Mouse (Mus musculus): ENCODE data around the gene Ncor2.
"Not testable (repeated sequence)": the region's sequence is repeated elsewhere in the genome, so short reads cannot be mapped to it uniquely, and the experiment has no call there.

The Ncor2 gene

DNA sequence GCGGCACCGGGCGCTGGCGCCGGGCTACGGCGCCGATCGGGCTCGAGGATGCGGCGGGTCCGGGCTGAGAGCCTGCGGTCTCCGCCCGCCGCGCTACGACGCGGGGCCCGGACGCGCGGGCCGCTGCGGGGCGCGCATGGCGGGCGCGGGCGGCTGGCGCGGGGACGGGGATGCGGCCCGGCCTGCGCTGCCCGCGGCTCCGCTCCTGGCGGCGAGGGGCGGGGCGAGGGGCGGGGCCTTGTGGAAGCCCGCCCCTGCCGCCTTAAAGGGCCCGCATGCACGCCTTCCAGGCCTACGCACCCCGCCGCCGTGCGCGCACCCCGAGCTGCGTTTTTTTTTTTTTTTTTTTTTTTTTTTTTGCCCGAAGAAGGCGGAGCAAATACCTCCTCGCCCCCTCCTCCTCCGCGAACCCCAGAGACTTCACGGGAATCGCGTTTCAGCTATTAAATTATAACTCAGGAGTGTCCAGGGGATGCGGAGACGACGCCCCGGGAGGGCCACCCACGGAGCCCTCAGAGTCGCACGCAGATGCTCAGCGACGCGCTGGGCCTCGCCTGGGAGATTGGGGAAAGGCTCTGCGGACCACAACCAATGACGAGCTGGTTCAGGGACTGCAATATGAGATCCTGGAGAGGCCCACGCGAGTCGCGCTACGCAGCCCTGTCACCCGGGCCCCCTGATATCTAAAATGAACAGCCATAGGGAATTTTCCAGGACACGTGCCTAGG, at the start of gene Ncor2:
TSS of gene Ncor2 (minus strand) at position 213 of the 728 bp plus-strand sequence.
- DNase-seq, result peak; percentile 91

- no peak for DNase-seq
Observed at GRCm38 (mm10) chr5:125227699-125228098, 48.7 kb upstream of the Ncor2 start.

DNA sequence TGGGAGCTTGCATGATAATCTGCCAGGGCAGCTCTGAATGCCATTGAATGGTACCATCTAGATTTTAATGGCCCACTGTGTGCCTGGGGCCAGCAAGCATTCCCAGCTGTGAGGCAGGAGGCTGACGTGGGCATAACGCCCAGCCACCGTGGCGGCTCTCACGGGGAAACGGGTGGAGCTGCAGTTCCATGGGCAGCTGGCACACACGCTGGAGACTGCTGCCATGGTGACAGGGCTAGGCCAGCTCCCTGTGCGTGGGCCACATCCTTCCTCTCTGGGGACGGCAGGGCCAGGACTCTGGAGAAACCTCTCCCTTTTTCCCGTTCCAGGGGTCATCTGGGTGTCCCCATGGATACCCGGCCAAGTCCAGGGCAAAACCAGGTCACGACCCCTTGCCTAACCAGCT, 47.2 kb upstream of the Ncor2 start:
- peak; percentile 92 for DNase-seq

- DNase-seq, result no peak
Observed at GRCm38 (mm10) chr5:125224925-125225324, 45.9 kb upstream of the Ncor2 start.

DNA sequence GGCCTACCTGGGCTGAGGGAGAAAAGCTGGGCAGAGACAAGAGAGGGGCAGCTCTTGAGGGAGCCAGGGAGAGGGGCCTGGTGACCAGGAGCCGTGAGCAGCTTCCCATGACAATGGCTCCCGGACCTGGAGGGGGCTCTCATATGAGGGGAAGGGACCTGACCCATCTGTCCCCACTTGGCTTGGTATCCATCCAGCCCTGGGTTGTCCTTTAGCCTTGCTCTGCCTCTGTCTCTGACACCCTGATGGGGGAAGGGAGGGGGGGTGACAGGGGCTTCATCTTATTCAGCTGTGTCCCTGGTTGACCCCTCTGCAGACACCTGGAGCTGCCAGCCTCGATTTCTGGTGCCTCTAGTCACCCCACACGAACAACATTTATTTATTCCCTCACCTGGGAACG, 44.9 kb upstream of the Ncor2 start:
- DNase-seq, result no peak

DNA sequence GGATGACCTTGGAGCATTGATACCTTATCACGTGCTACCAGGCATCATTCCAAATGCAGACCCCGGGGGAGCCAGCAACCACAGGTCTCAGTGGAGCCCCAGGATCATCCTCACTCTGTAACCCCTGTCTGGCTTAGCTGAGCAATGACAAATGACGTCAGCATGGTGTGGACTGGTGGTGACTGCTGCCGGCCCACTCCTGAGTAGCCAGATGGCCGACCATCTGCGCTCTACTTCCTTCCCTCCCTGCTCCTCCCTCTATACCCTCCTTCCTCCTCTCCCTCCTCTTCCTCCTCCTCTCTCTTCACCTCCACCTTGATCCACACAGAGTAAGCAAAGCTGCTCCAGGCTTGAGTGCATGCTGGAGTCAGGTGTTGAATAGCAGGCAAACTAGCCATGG, 43.7 kb upstream of the Ncor2 start:
- DNase-seq, result peak; percentile 75

- peak; percentile 85 for DNase-seq
Observed at GRCm38 (mm10) chr5:125221868-125222267, 42.8 kb upstream of the Ncor2 start.

DNA sequence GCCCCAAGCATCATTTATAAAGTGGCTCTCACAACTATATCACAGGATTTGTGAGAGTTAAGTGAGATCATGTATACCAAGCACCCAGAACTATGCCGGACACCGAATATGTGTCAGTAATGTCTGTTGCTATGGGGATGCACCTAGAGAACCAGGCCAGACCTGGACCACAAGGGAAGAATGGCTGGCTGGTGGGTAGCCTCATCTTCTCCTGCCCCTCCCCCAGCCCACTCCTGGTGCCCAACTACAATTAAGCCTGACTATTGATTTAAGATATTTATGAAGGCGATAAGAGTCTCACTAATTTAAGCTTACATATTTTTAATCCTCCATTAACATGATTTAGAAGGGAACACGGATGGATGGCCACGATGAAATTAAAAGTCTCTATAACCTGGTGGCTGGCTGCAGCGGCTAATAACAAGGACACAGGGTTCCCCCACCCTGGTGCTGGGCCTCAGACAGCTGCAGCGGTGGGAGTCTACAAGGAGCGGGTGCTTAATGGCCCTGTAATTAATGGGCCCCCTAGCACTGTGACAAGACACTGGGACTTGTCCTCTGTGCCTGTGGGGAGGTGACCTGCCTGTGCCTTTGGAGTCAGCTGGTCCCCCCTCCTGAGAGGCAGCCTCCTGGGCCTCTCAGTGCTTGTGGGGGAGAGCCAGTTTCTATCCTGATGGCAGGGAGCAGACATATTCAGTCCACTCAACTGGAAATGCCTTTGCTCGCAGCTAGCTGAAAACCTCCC, 38.6 kb upstream of the Ncor2 start:
- no peak for DNase-seq

- DNase-seq, result peak; percentile 95
Observed at GRCm38 (mm10) chr5:125215930-125216459, 37.0 kb upstream of the Ncor2 start.

DNA sequence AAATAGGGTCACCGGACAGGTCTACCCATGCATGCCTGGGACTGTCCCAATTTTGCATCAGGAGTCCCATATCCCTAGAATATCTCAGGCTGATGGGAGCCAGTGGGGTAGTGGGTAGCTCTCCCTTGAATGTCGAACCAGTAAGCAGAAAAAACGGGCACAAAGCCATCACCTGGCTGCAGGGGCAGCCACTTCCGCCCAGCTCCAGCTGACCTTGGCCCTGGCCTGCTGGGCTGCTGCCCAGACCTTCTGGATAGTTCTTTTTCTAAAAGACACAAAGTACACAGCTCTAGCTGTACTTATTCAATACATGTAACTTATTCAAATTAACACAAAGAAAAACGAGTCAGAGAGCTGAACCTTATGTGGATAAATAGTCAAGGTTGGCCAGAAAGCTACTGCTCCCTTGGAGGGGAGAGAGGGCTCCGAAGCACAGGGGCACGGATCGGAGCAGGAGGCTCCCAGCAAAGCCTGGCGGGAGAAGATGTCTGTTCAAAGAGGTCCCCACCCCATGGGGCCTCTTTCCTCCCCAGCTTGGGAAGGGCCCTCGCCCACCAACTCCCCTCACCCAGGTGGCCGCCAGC, 36.4 kb upstream of the Ncor2 start:
- DNase-seq, result peak; percentile 24

DNA sequence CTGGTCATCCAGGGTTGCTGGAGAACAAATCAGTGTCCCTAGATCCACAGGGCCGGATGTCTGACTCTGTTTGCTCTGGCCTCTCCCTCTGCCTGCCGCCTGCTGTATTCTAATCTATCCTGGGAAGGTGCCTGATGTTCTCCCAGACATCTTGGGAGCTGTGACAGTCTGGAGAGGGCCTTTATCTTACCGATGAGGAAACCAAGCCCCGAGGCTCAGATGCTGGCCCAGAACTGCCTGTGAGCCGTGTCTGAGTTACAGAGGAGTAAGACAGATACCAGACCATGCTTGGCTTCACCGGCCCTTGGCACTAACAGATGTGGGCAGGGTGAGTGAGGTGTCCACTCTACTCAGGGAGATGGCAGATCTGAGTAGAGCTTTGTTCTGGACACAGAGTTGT, 35.0 kb upstream of the Ncor2 start:
- DNase-seq, result no peak

GRCm38 (mm10) chr5:125204910-125205309, 25.9 kb upstream of the Ncor2 start:
- DNase-seq, result not testable (repeated sequence)

- no peak for DNase-seq
Observed at GRCm38 (mm10) chr5:125204199-125204815, 25.3 kb upstream of the Ncor2 start.

GRCm38 (mm10) chr5:125203759-125204158, 24.7 kb upstream of the Ncor2 start:
- peak; percentile 66 for DNase-seq

DNA sequence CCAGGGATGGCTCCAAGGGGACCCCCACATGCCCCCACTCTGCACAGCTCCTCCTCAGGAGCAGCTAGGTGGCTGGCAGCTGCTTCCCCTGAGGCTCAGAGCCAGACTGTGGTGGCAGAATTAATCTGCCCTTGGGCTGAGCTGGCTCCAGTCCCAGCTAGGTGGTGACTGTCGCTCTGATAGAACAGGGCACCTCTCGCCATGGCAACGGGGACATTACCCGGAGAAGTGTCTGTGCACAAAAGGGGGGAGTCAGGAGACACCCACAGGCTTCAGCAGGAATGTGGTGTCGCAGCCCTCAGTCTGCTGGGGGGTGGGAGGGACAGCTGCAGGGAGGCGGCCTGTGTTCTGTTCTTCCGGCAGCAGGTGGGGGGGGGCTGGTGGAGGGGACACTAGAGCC, 24.1 kb upstream of the Ncor2 start:
- DNase-seq, result peak; percentile 82

- DNase-seq, result no peak
Observed at GRCm38 (mm10) chr5:125202100-125202499, 23.1 kb upstream of the Ncor2 start.

DNA sequence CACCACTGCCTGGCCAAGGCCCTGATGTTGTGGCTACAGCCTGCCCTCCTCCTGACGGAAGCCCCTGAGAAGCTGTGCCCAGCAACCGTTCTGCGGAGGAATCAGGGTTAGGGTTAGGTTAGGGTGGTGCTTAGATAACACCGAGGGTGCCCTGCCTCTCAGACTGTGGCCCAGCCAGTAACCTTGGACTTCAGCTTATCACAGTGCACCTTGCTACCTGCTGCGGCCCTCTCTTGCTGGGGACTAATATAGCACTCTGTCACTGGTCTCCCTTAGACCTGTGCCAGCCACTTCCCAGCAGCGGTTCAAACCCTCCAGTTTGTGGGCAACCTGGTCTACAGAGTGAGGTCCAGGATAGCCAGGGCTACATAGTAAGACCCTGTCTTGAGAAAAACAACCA, 20.1 kb upstream of the Ncor2 start:
- DNase-seq, result no peak

DNA sequence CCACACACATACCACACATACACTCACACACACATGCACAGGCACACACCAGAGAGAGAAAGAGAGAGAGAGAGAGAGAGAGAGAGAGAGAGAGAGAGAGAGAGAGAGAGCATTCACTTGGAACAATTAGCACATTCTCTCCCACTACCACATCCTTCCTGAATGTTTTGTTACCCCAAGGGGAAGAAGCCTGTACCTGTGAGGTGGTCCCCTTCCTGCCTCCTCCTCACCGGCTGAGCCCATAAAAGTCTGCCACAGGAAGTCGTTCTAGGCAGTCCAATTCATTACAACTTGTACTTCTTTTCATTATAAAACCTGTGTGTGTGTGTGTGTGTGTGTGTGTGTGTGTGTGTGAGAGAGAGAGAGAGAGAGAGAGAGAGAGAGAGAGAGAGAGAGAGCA, 18.3 kb upstream of the Ncor2 start:
- not testable (repeated sequence) for DNase-seq

GRCm38 (mm10) chr5:125196054-125196453, 17.0 kb upstream of the Ncor2 start:
- no peak for DNase-seq

DNA sequence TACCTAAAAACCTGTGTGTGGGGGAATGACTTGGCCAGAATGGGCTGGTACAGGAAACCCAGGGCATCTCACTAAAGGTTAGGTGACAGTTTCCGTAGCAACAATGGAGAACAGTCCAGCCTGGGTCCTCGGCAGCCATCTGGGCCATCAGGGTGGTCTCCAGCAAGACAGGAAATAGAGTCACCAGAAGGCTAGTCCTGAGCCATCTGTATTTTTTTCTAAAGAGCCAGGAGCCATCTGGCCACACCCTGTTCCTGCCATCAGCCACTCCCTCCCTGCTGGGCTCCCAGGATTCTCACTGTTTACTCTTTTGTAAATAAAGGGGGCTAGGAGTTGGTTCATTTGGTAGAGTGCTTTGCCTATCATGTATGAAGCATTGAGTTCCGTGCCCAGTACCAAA, 16.1 kb upstream of the Ncor2 start:
- DNase-seq, result no peak

DNA sequence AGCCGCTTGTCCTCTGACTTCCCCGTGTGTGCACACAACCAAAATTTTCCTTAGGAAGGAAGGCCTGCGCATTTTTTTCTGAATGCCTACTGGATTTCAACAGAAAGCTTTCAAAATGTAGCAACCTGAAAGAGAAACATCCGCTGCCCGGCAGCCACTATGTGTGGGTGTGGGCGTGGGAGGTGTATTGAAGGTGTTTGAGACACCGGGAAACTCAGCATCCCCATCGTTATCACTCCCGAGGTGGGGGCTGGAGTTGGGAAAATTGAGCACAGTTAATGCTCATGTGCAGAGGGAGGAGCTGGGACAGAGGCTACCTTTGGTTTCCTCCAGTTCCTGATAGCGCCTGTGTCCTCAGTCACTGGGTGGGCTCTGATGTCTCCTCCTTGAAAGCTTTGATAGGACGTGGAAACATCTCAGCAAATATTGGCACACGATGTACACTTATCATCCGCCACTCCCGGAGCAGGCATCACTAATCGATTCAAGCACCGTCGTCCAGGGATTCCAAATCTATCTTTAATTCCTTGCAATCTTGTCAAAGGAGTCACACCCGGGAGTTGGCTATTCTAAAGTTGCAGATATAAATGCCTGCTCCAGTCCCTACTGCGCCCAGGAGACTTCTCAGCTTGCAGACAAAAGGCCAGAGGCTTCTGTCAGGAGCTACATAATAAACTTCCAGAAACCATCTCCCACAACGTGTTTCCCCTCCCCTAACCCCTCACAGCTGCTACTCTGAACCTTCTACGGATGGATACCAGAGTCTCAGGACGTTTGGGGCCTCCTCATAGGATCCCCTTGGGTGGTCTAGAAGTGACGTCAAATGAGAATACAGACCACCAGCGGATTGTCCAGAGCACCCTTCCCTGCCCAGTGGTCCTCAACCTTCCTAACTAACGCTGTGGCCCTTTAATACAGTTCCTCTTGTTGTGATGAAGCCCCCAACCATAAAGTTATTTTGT, 14.7 kb upstream of the Ncor2 start:
- DNase-seq, result peak; percentile 67

DNA sequence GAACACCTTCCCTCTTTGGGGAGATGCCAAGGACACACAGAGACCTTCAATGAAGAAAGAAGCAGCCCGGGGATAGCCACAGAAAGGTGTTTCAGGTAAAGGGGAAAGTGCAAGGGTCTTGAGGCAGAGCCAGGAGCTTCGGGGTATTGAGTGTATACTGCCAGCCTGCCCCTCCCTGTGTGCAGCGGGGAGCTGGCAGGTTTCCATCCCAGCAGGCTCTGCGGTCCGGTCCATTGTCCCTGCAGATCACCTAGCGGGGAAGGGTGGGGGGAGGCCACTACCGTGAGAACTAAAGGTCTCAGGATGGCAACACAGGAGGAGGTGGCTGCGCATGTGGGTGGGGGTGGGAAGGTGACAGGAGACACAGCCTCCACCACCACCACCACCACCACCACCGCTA, 12.6 kb upstream of the Ncor2 start:
- no peak for DNase-seq
